In genomic region chr15:79818325-79818724, GRCm38 (mm10) we compare ENCODE assay signal across 15 mouse cellular contexts. TPM values are rescaled to one million over a fixed set of nuclear protein-coding genes. Genes with fewer than 3 reads are reported as not detected.
DNase-seq lines count a peak whose midpoint lies in the region; ATAC-seq and TF ChIP-seq lines count a peak whose summit lies in the region.
"Had no signal": no experiment of that assay in that cellular context is flagged by ENCODE, and none has a peak within 500 bp of the region (broad histone marks: within the 10 kb centered on the region; RNA-seq: fewer than 3 reads in every experiment).

No protein-coding gene starts in this region.

- no peak overlapping the region for H3K4me3 ChIP-seq in cerebellum, adult 2 months (replicated peaks; ENCODE audit: insufficient read depth, low read depth, low read length)
- no peak overlapping the region for H3K4me3 ChIP-seq in layer of hippocampus, adult 2 months
- H3K4me3 ChIP-seq in neural tube, embryonic 15.5 days (replicated peaks): no peak overlapping the region
- no peak overlapping the region for H3K4me3 ChIP-seq in forebrain, embryonic 13.5 days

- H3K27me3 ChIP-seq in cerebellum, adult 2 months (ENCODE audit: control insufficient read depth, insufficient read depth, low read length): no peaks in the 10 kb centered on the region
- H3K27me3 ChIP-seq in neural tube, embryonic 15.5 days (replicated peaks): no peaks in the 10 kb centered on the region
- H3K27me3 ChIP-seq in forebrain, embryonic 13.5 days: no peaks in the 10 kb centered on the region

- no peaks in the 10 kb centered on the region for H3K9me3 ChIP-seq in neural tube, embryonic 15.5 days (replicated peaks)
- H3K9me3 ChIP-seq in forebrain, embryonic 13.5 days (replicated peaks): peaks cover 9% of the 10 kb centered on the region; the same call in 1 of the 2 replicates

- H3K4me1 ChIP-seq in cerebellum, adult 2 months (ENCODE audit: control insufficient read depth, insufficient read depth, low read length): peaks cover 25% of the 10 kb centered on the region
- H3K4me1 ChIP-seq in neural tube, embryonic 15.5 days: peaks cover 10% of the 10 kb centered on the region
- peaks cover 7% of the 10 kb centered on the region; the same call in 1 of the 2 replicates for H3K4me1 ChIP-seq in forebrain, embryonic 13.5 days

- no peak for TF ChIP-seq POLR2A in cerebellum, adult 2 months (IDR thresholded peaks at IDR 0.05; ENCODE audit: borderline replicate concordance, insufficient read depth, low read length)

- peak; percentile 24; the same call in 1 of the 2 replicates for TF ChIP-seq CTCF in cerebellum, adult 2 months (IDR thresholded peaks at IDR 0.05; ENCODE audit: borderline replicate concordance, insufficient read depth, low read depth, low read length)
- peak; percentile 62 for TF ChIP-seq CTCF in layer of hippocampus, adult 2 months (conservative IDR thresholded peaks at IDR 0.05)

- no peak overlapping the region for H3K9ac ChIP-seq in neural tube, embryonic 15.5 days (replicated peaks)
- no peak overlapping the region for H3K9ac ChIP-seq in forebrain, embryonic 13.5 days

- DNase-seq in cerebellum, adult 2 months: peak; percentile 8 to 22
- no peak for DNase-seq in cerebellum, adult 11 months
- DNase-seq in layer of hippocampus, adult 2 months (ENCODE audit: low spot score in 2 of 2): no peak
- DNase-seq in layer of hippocampus, postnatal 36 days: no peak
- DNase-seq in 416B (ENCODE audit: low read depth) (peak; percentile 38), NIH3T3 (ENCODE audit: low read depth) (peak; percentile 55)
- DNase-seq: heart, adult 11 months; heart, postnatal 14 days; lung, postnatal 4 days; thymus, postnatal 25 days had no signal

- WGBS in cerebellum, adult 2 months: 91% methylated on average over 4 of the region's 4 CpGs
- WGBS in neural tube, embryonic 15.5 days: 98% methylated on average over 4 of the region's 4 CpGs
- 90% methylated on average over 4 of the region's 4 CpGs for WGBS in forebrain, embryonic 13.5 days

- no peak for ATAC-seq in neural tube, embryonic 15.5 days (ENCODE audit: low FRiP score)
- no peak for ATAC-seq in forebrain, embryonic 13.5 days
- ATAC-seq: activated CD4-positive, CD25-positive, alpha-beta regulatory T cell, adult 4 months; midbrain, embryonic 16.5 days had no signal

- H3K36me3 ChIP-seq in neural tube, embryonic 15.5 days: peaks cover 7% of the 10 kb centered on the region
- peaks cover 8% of the 10 kb centered on the region for H3K36me3 ChIP-seq in forebrain, embryonic 13.5 days (ENCODE audit: poor library complexity, severe bottlenecking)

- H3K4me2 ChIP-seq in neural tube, embryonic 15.5 days: no peak overlapping the region
- no peak overlapping the region for H3K4me2 ChIP-seq in forebrain, embryonic 13.5 days

- no peak overlapping the region for H3K27ac ChIP-seq in cerebellum, adult 2 months (ENCODE audit: insufficient read depth, low read length)
- H3K27ac ChIP-seq in layer of hippocampus, adult 2 months: no peak overlapping the region
- H3K27ac ChIP-seq in neural tube, embryonic 15.5 days (replicated peaks): no peak overlapping the region
- H3K27ac ChIP-seq in forebrain, embryonic 13.5 days: no peak overlapping the region

RNA-seq across cellular contexts. Expression of gene Nptxr, which starts 13.8 kb away (rescaled TPM):
- polyA plus RNA-seq in cerebellum, adult 2 months (2012; rRNA removed): 88.0 and 100 TPM in 2 replicates
- total RNA-seq in layer of hippocampus, adult 2 months (2021): 100 to 1,000 TPM; 756 to 804 TPM
- total RNA-seq in layer of hippocampus, postnatal 36 days (2021): 100 to 1,000 TPM; 729 to 800 TPM
- polyA plus RNA-seq in neural tube, embryonic 15.5 days (2015; fragmentation: Nextera tagmentation; extraction: Ambion mirVana): 39.9 and 49.0 TPM in 2 replicates
- 7.9 and 8.3 TPM in 2 replicates for polyA plus RNA-seq in forebrain, embryonic 13.5 days (2015; fragmentation: Nextera tagmentation; extraction: Ambion mirVana)

RNA-seq across cellular contexts. Expression of gene Npcd, which starts 15.7 kb away (rescaled TPM):
- 1.7 and 4.1 TPM in 2 replicates for polyA plus RNA-seq in cerebellum, adult 2 months (2012; rRNA removed)
- total RNA-seq in layer of hippocampus, adult 2 months (2021): 10 to 100 TPM; 11.9 to 22.4 TPM
- total RNA-seq in layer of hippocampus, postnatal 36 days (2021): 10 to 100 TPM in 1 of 2 experiments, 1 to 10 TPM in 1; 5.8 to 10.8 TPM
- polyA plus RNA-seq in neural tube, embryonic 15.5 days (2015; fragmentation: Nextera tagmentation; extraction: Ambion mirVana): 0.42 and 0.72 TPM in 2 replicates
- not detected in 2 replicates for polyA plus RNA-seq in forebrain, embryonic 13.5 days (2015; fragmentation: Nextera tagmentation; extraction: Ambion mirVana)
- total RNA-seq: liver, adult 2 months had no signal
- polyA plus RNA-seq: activated CD4-positive, CD25-positive, alpha-beta regulatory T cell, adult 4 months; liver, adult 2 months had no signal

RNA-seq across cellular contexts. Expression of gene Cbx6, which starts 16.2 kb away (rescaled TPM):
- polyA plus RNA-seq in cerebellum, adult 2 months (2012; rRNA removed): 183 TPM in 2 replicates
- 100 to 1,000 TPM; 336 to 347 TPM for total RNA-seq in layer of hippocampus, adult 2 months (2021)
- total RNA-seq in layer of hippocampus, postnatal 36 days (2021): 100 to 1,000 TPM; 335 to 366 TPM
- 53.1 and 64.3 TPM in 2 replicates for polyA plus RNA-seq in neural tube, embryonic 15.5 days (2015; fragmentation: Nextera tagmentation; extraction: Ambion mirVana)
- 39.0 and 43.8 TPM in 2 replicates for polyA plus RNA-seq in forebrain, embryonic 13.5 days (2015; fragmentation: Nextera tagmentation; extraction: Ambion mirVana)

RNA-seq across cellular contexts. Expression of gene Dnal4, which starts 40.7 kb away (rescaled TPM):
- 55.1 and 56.7 TPM in 2 replicates for polyA plus RNA-seq in cerebellum, adult 2 months (2012; rRNA removed)
- 10 to 100 TPM; 55.5 to 64.8 TPM for total RNA-seq in layer of hippocampus, adult 2 months (2021)
- total RNA-seq in layer of hippocampus, postnatal 36 days (2021): 10 to 100 TPM; 52.4 to 53.3 TPM
- polyA plus RNA-seq in neural tube, embryonic 15.5 days (2015; fragmentation: Nextera tagmentation; extraction: Ambion mirVana): 58.4 and 63.7 TPM in 2 replicates
- polyA plus RNA-seq in forebrain, embryonic 13.5 days (2015; fragmentation: Nextera tagmentation; extraction: Ambion mirVana): 90.6 and 94.0 TPM in 2 replicates

Comparison
In these comparisons a context has a peak if more than half of its experiments do, and no peak if none do; other contexts are left out.
1. DNase-seq: peak in cerebellum, adult 2 months (2 of 2), 416B (single experiment) and NIH3T3 (single experiment); none in cerebellum, adult 11 months (single experiment), layer of hippocampus, adult 2 months (0 of 2) and layer of hippocampus, postnatal 36 days (0 of 2).